Mouse (Mus musculus) MEL (cell line): ENCODE data around the gene Stx19. TPM values are rescaled to one million over a fixed set of nuclear protein-coding genes. Genes with fewer than 3 reads are reported as not detected.

Experiments used
- DNase-seq: peaks from one replicate; pipeline ENCODE4 v3.0.0; 2011; ENCODE audit warnings: low read depth, low spot score
- H3K27ac ChIP-seq: 2 replicates; pipeline ENCODE4 v1.5.1; 2012; ENCODE audit warnings: low read depth, mild to moderate bottlenecking, control low read depth, low read length, moderate library complexity; ENCODE audit not compliant: control insufficient read depth
- H3K27me3 ChIP-seq, 2 experiments: fragments of 150-350 bp in 1 of 2; sonication (generic) in 1 of 2; 2 replicates each; pipeline ENCODE4 v1.6.1; 2012; ENCODE audit warnings: low read length in 2 of 2, mild to moderate bottlenecking in 2 of 2, improper control_type of control experiment in 1 of 2, moderate library complexity in 1 of 2; ENCODE audit not compliant: insufficient read depth in 2 of 2, control insufficient read depth in 1 of 2
- H3K36me3 ChIP-seq, 2 experiments: 2 replicates each; pipeline ENCODE4 v1.6.1; 2012 to 2014; ENCODE audit warnings: low read length in 2 of 2, improper control_type of control experiment in 1 of 2, inconsistent platforms in 1 of 2, mild to moderate bottlenecking in 1 of 2; ENCODE audit not compliant: insufficient read depth in 2 of 2, control insufficient read depth in 1 of 2
- H3K4me1 ChIP-seq, 2 experiments: fragments of 150-350 bp in 1 of 2; sonication (generic) in 1 of 2; 2 replicates each; pipeline ENCODE4 v1.6.1; 2012; ENCODE audit warnings: low read length in 2 of 2, improper control_type of control experiment in 1 of 2, mild to moderate bottlenecking in 1 of 2; ENCODE audit not compliant: insufficient read depth in 2 of 2, control insufficient read depth in 1 of 2
- H3K4me3 ChIP-seq, 2 experiments: fragments of 150-350 bp in 1 of 2; sonication (generic) in 1 of 2; 2 replicates each; pipeline ENCODE4 v1.5.1; 2012; ENCODE audit warnings: low read depth in 2 of 2, low read length in 2 of 2, mild to moderate bottlenecking in 2 of 2, moderate library complexity in 2 of 2, control low read depth in 1 of 2, improper control_type of control experiment in 1 of 2; ENCODE audit not compliant: control insufficient read depth in 1 of 2, insufficient read depth in 1 of 2
- H3K79me2 ChIP-seq: 2 replicates; pipeline ENCODE4 v1.6.1; 2012; ENCODE audit warnings: mild to moderate bottlenecking, low read length, moderate library complexity; ENCODE audit not compliant: control insufficient read depth, poor library complexity, insufficient read depth
- H3K9ac ChIP-seq: 2 replicates; pipeline ENCODE4 v1.6.1; 2012; ENCODE audit warnings: low read depth, mild to moderate bottlenecking, control low read depth, low read length, moderate library complexity; ENCODE audit not compliant: control insufficient read depth, poor library complexity, severe bottlenecking
- H3K9me3 ChIP-seq: fragments of 150-350 bp; sonication (generic); replicated peaks from 2 replicates; pipeline ENCODE4 v1.6.1; 2012; ENCODE audit warnings: mild to moderate bottlenecking, low read length, improper control_type of control experiment, moderate library complexity; ENCODE audit not compliant: insufficient read depth
- CHD1 ChIP-seq: IDR thresholded peaks from 2 replicates; pipeline ENCODE4 v1.6.1; 2012; ENCODE audit warnings: low read depth, mild to moderate bottlenecking, inconsistent platforms, low read length, improper control_type of control experiment
- CHD2 ChIP-seq: IDR thresholded peaks from 2 replicates; pipeline ENCODE4 v1.6.1; 2011; ENCODE audit warnings: low read length, improper control_type of control experiment
- CTCF ChIP-seq, 3 experiments: IDR thresholded peaks in 2 of 3; conservative IDR thresholded peaks in 1 of 3; 2 replicates each; pipeline ENCODE4 v1.5.1; 2011 to 2012; ENCODE audit warnings: low read length in 3 of 3, low read depth in 2 of 3, mild to moderate bottlenecking in 2 of 3, improper control_type of control experiment in 1 of 3, inconsistent platforms in 1 of 3, mixed read lengths in 1 of 3, moderate library complexity in 1 of 3; ENCODE audit not compliant: control insufficient read depth in 1 of 3, insufficient read depth in 1 of 3, poor library complexity in 1 of 3, severe bottlenecking in 1 of 3
- ELF1 ChIP-seq: IDR thresholded peaks from 2 replicates; pipeline ENCODE4 v1.6.1; 2014; ENCODE audit warnings: low read depth, mild to moderate bottlenecking, inconsistent platforms, low read length, improper control_type of control experiment, moderate library complexity
- EP300 ChIP-seq, 2 experiments: IDR thresholded peaks; 2 replicates each; pipeline ENCODE4 v1.6.1; 2011; ENCODE audit warnings: improper control_type of control experiment in 2 of 2, low read length in 2 of 2, low read depth in 1 of 2, mild to moderate bottlenecking in 1 of 2
- ETS1 ChIP-seq: IDR thresholded peaks from 2 replicates; pipeline ENCODE4 v1.6.1; 2012; ENCODE audit warnings: low read depth, mild to moderate bottlenecking, inconsistent platforms, low read length, improper control_type of control experiment, moderate library complexity
- GATA1 ChIP-seq: IDR thresholded peaks from 2 replicates; pipeline ENCODE4 v1.6.1; 2011; ENCODE audit warnings: low read depth, low read length, improper control_type of control experiment
- JUND ChIP-seq: IDR thresholded peaks from 2 replicates; pipeline ENCODE4 v1.6.1; 2011; ENCODE audit warnings: low read depth, mild to moderate bottlenecking, improper control_type of control experiment, low read length
- MAFK ChIP-seq: IDR thresholded peaks from 2 replicates; pipeline ENCODE4 v1.6.1; 2011; ENCODE audit warnings: low read depth, mild to moderate bottlenecking, low read length, improper control_type of control experiment, borderline replicate concordance
- MAX ChIP-seq: IDR thresholded peaks from 2 replicates; pipeline ENCODE4 v1.6.1; 2011; ENCODE audit warnings: low read length, improper control_type of control experiment
- MXI1 ChIP-seq: IDR thresholded peaks from 2 replicates; pipeline ENCODE4 v1.6.1; 2011; ENCODE audit warnings: mild to moderate bottlenecking, low read depth, low read length, improper control_type of control experiment
- MYB ChIP-seq: IDR thresholded peaks from 2 replicates; pipeline ENCODE4 v1.6.1; 2011; ENCODE audit warnings: mild to moderate bottlenecking, low read depth, low read length, improper control_type of control experiment
- MYC ChIP-seq: IDR thresholded peaks from 2 replicates; pipeline ENCODE4 v1.6.1; 2011; ENCODE audit warnings: low read depth, mild to moderate bottlenecking, low read length, improper control_type of control experiment, moderate library complexity
- NELFE ChIP-seq: IDR thresholded peaks from 2 replicates; pipeline ENCODE4 v1.6.1; 2011; ENCODE audit warnings: low read depth, low read length, improper control_type of control experiment
- NRF1 ChIP-seq: IDR thresholded peaks from 2 replicates; pipeline ENCODE4 v1.6.1; 2014; ENCODE audit warnings: low read depth, mild to moderate bottlenecking, inconsistent platforms, low read length, improper control_type of control experiment, moderate library complexity; ENCODE audit not compliant: poor library complexity, insufficient read depth, severe bottlenecking
- POLR2A ChIP-seq, 2 experiments: IDR thresholded peaks; 2 replicates each; pipeline ENCODE4 v1.6.1; 2011 to 2012; ENCODE audit warnings: low read length in 2 of 2, mild to moderate bottlenecking in 2 of 2, control low read depth in 1 of 2, improper control_type of control experiment in 1 of 2, low read depth in 1 of 2, moderate library complexity in 1 of 2; ENCODE audit not compliant: control insufficient read depth in 1 of 2, insufficient read depth in 1 of 2, poor library complexity in 1 of 2
- POLR2AphosphoS5 ChIP-seq: IDR thresholded peaks from 2 replicates; pipeline ENCODE4 v1.6.1; 2012; ENCODE audit warnings: low read depth, borderline replicate concordance, mild to moderate bottlenecking, inconsistent platforms, low read length, moderate library complexity, mixed read lengths
- SMC3 ChIP-seq: IDR thresholded peaks from 2 replicates; pipeline ENCODE4 v1.6.1; 2011; ENCODE audit warnings: low read depth, low read length, improper control_type of control experiment
- TBP ChIP-seq: IDR thresholded peaks from 2 replicates; pipeline ENCODE4 v1.8.0; 2011; ENCODE audit warnings: low read depth, low read length, improper control_type of control experiment
- UBTF ChIP-seq: IDR thresholded peaks from 2 replicates; pipeline ENCODE4 v1.6.1; 2012; ENCODE audit warnings: low read depth, mild to moderate bottlenecking, inconsistent platforms, low read length, improper control_type of control experiment, moderate library complexity, borderline replicate concordance; ENCODE audit not compliant: insufficient read depth
- USF1 ChIP-seq: IDR thresholded peaks from 2 replicates; pipeline ENCODE4 v1.6.1; 2014; ENCODE audit warnings: low read depth, mild to moderate bottlenecking, inconsistent platforms, low read length, improper control_type of control experiment, moderate library complexity
- USF2 ChIP-seq, 2 experiments: IDR thresholded peaks; 2 replicates each; pipeline ENCODE4 v1.6.1; 2011 to 2012; ENCODE audit warnings: improper control_type of control experiment in 2 of 2, low read length in 2 of 2, borderline replicate concordance in 1 of 2, inconsistent platforms in 1 of 2, low read depth in 1 of 2, mild to moderate bottlenecking in 1 of 2; ENCODE audit not compliant: insufficient read depth in 1 of 2
- ZC3H11A ChIP-seq: IDR thresholded peaks from 2 replicates; pipeline ENCODE4 v1.6.1; 2012; ENCODE audit warnings: low read depth, mild to moderate bottlenecking, inconsistent platforms, low read length, improper control_type of control experiment
- ZKSCAN1 ChIP-seq: IDR thresholded peaks from 2 replicates; pipeline ENCODE4 v1.6.1; 2012; ENCODE audit warnings: low read depth, mild to moderate bottlenecking, inconsistent platforms, low read length, improper control_type of control experiment, moderate library complexity
- ZNF384 ChIP-seq: IDR thresholded peaks from 2 replicates; pipeline ENCODE4 v1.6.1; 2012; ENCODE audit warnings: low read depth, mild to moderate bottlenecking, inconsistent platforms, low read length, improper control_type of control experiment
- polyA plus RNA-seq, 2 experiments: library from polyadenylated mRNA; stranded (reverse) in 1 of 2; unstranded in 1 of 2; fragments of >175 nt in 1 of 2; fragments of >200 nt in 1 of 2; gene quantifications; 2 replicates each; pipeline versions ENCODE4 v1.2.1 to v1.2.4; 2012; ENCODE audit warnings: low replicate concordance in 2 of 2, low read depth in 1 of 2; ENCODE audit not compliant: insufficient read length in 2 of 2, insufficient read depth in 1 of 2, missing spikeins in 1 of 2
- total RNA-seq: library from RNA; depleted of rRNA; stranded (reverse); fragments of 300-350 nt; gene quantifications from 2 replicates; pipeline ENCODE4 v1.2.3, GENCODE M21; 2012; rRNA removed

The Stx19 gene
- total RNA-seq (not detected in 2 replicates), polyA plus RNA-seq (under 1 TPM in 1 of 2 experiments, not detected in 1; 0.13 TPM)

GRCm38 (mm10) chr16:62814491-62814890 lies at the start of gene Stx19:
TSS of gene Stx19 (plus strand) at chr16:62814676.
- no peaks in the 10 kb centered on the region for H3K27me3 ChIP-seq
- TF ChIP-seq USF2 (IDR thresholded peaks at IDR 0.05; ENCODE audit: borderline replicate concordance in 1 of 2, insufficient read depth in 1 of 2, low read depth in 1 of 2, low read length in 2 of 2) (no peak), GATA1 (no peak), MXI1 (no peak), NRF1 (no peak), MAX (no peak), ZNF384 (no peak), ETS1 (no peak), POLR2AphosphoS5 (no peak), CHD1 (no peak), UBTF (no peak), JUND (no peak), ZC3H11A (no peak)

GRCm38 (mm10) chr16:62773462-62773861 lies 41.0 kb upstream of the Stx19 start:
- Histone ChIP-seq H3K27ac (no peak overlapping the region), H3K4me3 (no peak overlapping the region), H3K27me3 (no peaks in the 10 kb centered on the region), H3K9ac (no peak overlapping the region), H3K79me2 (no peaks in the 10 kb centered on the region), H3K36me3 (no peaks in the 10 kb centered on the region), H3K9me3 (no peaks in the 10 kb centered on the region), H3K4me1 (no peaks in the 10 kb centered on the region)
- no peak for DNase-seq
- TF ChIP-seq MYB (no peak), CHD2 (no peak), MYC (no peak), NELFE (no peak), MAFK (no peak), TBP (no peak), MXI1 (no peak), SMC3 (no peak), POLR2A (IDR thresholded peaks at IDR 0.05; ENCODE audit: control insufficient read depth in 1 of 2, insufficient read depth in 1 of 2, low read depth in 1 of 2, low read length in 2 of 2, poor library complexity in 1 of 2) (no peak), USF1 (no peak), ZKSCAN1 (no peak), CTCF (IDR thresholded peaks at IDR 0.05 in 2 of 3, conservative IDR thresholded peaks at IDR 0.05 in 1 of 3; ENCODE audit: control insufficient read depth in 1 of 3, insufficient read depth in 1 of 3, low read depth in 2 of 3, low read length in 3 of 3, poor library complexity in 1 of 3, severe bottlenecking in 1 of 3) (no peak), ELF1 (no peak), EP300 (IDR thresholded peaks at IDR 0.05; ENCODE audit: low read depth in 1 of 2, low read length in 2 of 2) (no peak), MAX (no peak)

More at GRCm38 (mm10) chr16:62814491-62814890, at the start of gene Stx19:
- H3K4me3 ChIP-seq = no peak within 1 kb of the TSS
- DNase-seq = no peak
- H3K9ac ChIP-seq = no peak within 1 kb of the TSS
- H3K4me1 ChIP-seq = peaks cover 0 to 3% of the 10 kb centered on the region in 2 experiments; a peak in 1 of 4 replicates
- peaks cover 0 to 2% of the 10 kb centered on the region in 2 experiments; a peak in 1 of 4 replicates for H3K36me3 ChIP-seq
- no peaks in the 10 kb centered on the region for H3K79me2 ChIP-seq
- no peak within 1 kb of the TSS for H3K27ac ChIP-seq
- H3K9me3 ChIP-seq = no peaks in the 10 kb centered on the region
